Mouse (Mus musculus) MEL (cell line): Measurements from ENCODE around the gene Bcr. TPM values are rescaled to one million over a fixed set of nuclear protein-coding genes. Genes with fewer than 3 reads are reported as not detected.

Source experiments
- DNase-seq: peaks from one replicate; pipeline ENCODE4 v3.0.0; 2011; ENCODE audit warnings: low read depth, low spot score
- H3K27ac ChIP-seq: 2 replicates; pipeline ENCODE4 v1.5.1; 2012; ENCODE audit warnings: low read depth, mild to moderate bottlenecking, control low read depth, low read length, moderate library complexity; ENCODE audit not compliant: control insufficient read depth
- H3K27me3 ChIP-seq, 2 experiments: fragments of 150-350 bp in 1 of 2; sonication (generic) in 1 of 2; 2 replicates each; pipeline ENCODE4 v1.6.1; 2012; ENCODE audit warnings: low read length in 2 of 2, mild to moderate bottlenecking in 2 of 2, improper control_type of control experiment in 1 of 2, moderate library complexity in 1 of 2; ENCODE audit not compliant: insufficient read depth in 2 of 2, control insufficient read depth in 1 of 2
- H3K36me3 ChIP-seq, 2 experiments: 2 replicates each; pipeline ENCODE4 v1.6.1; 2012 to 2014; ENCODE audit warnings: low read length in 2 of 2, improper control_type of control experiment in 1 of 2, inconsistent platforms in 1 of 2, mild to moderate bottlenecking in 1 of 2; ENCODE audit not compliant: insufficient read depth in 2 of 2, control insufficient read depth in 1 of 2
- H3K4me1 ChIP-seq, 2 experiments: fragments of 150-350 bp in 1 of 2; sonication (generic) in 1 of 2; 2 replicates each; pipeline ENCODE4 v1.6.1; 2012; ENCODE audit warnings: low read length in 2 of 2, improper control_type of control experiment in 1 of 2, mild to moderate bottlenecking in 1 of 2; ENCODE audit not compliant: insufficient read depth in 2 of 2, control insufficient read depth in 1 of 2
- H3K4me3 ChIP-seq, 2 experiments: fragments of 150-350 bp in 1 of 2; sonication (generic) in 1 of 2; 2 replicates each; pipeline ENCODE4 v1.5.1; 2012; ENCODE audit warnings: low read depth in 2 of 2, low read length in 2 of 2, mild to moderate bottlenecking in 2 of 2, moderate library complexity in 2 of 2, control low read depth in 1 of 2, improper control_type of control experiment in 1 of 2; ENCODE audit not compliant: control insufficient read depth in 1 of 2, insufficient read depth in 1 of 2
- H3K79me2 ChIP-seq: 2 replicates; pipeline ENCODE4 v1.6.1; 2012; ENCODE audit warnings: mild to moderate bottlenecking, low read length, moderate library complexity; ENCODE audit not compliant: control insufficient read depth, poor library complexity, insufficient read depth
- H3K9ac ChIP-seq: 2 replicates; pipeline ENCODE4 v1.6.1; 2012; ENCODE audit warnings: low read depth, mild to moderate bottlenecking, control low read depth, low read length, moderate library complexity; ENCODE audit not compliant: control insufficient read depth, poor library complexity, severe bottlenecking
- H3K9me3 ChIP-seq: fragments of 150-350 bp; sonication (generic); replicated peaks from 2 replicates; pipeline ENCODE4 v1.6.1; 2012; ENCODE audit warnings: mild to moderate bottlenecking, low read length, improper control_type of control experiment, moderate library complexity; ENCODE audit not compliant: insufficient read depth
- BHLHE40 ChIP-seq: IDR thresholded peaks from 2 replicates; pipeline ENCODE4 v1.6.1; 2012; ENCODE audit warnings: low read depth, mild to moderate bottlenecking, inconsistent platforms, low read length, improper control_type of control experiment, borderline replicate concordance
- CHD2 ChIP-seq: IDR thresholded peaks from 2 replicates; pipeline ENCODE4 v1.6.1; 2011; ENCODE audit warnings: low read length, improper control_type of control experiment
- E2F4 ChIP-seq: IDR thresholded peaks from 2 replicates; pipeline ENCODE4 v1.6.1; 2011; ENCODE audit warnings: low read depth, low read length, improper control_type of control experiment, borderline replicate concordance
- ELF1 ChIP-seq: IDR thresholded peaks from 2 replicates; pipeline ENCODE4 v1.6.1; 2014; ENCODE audit warnings: low read depth, mild to moderate bottlenecking, inconsistent platforms, low read length, improper control_type of control experiment, moderate library complexity
- EP300 ChIP-seq, 2 experiments: IDR thresholded peaks; 2 replicates each; pipeline ENCODE4 v1.6.1; 2011; ENCODE audit warnings: improper control_type of control experiment in 2 of 2, low read length in 2 of 2, low read depth in 1 of 2, mild to moderate bottlenecking in 1 of 2
- ETS1 ChIP-seq: IDR thresholded peaks from 2 replicates; pipeline ENCODE4 v1.6.1; 2012; ENCODE audit warnings: low read depth, mild to moderate bottlenecking, inconsistent platforms, low read length, improper control_type of control experiment, moderate library complexity
- HCFC1 ChIP-seq: IDR thresholded peaks from 2 replicates; pipeline ENCODE4 v1.6.1; 2012; ENCODE audit warnings: low read depth, mild to moderate bottlenecking, inconsistent platforms, low read length, improper control_type of control experiment, moderate library complexity
- MAFK ChIP-seq: IDR thresholded peaks from 2 replicates; pipeline ENCODE4 v1.6.1; 2011; ENCODE audit warnings: low read depth, mild to moderate bottlenecking, low read length, improper control_type of control experiment, borderline replicate concordance
- MAX ChIP-seq: IDR thresholded peaks from 2 replicates; pipeline ENCODE4 v1.6.1; 2011; ENCODE audit warnings: low read length, improper control_type of control experiment
- MXI1 ChIP-seq: IDR thresholded peaks from 2 replicates; pipeline ENCODE4 v1.6.1; 2011; ENCODE audit warnings: mild to moderate bottlenecking, low read depth, low read length, improper control_type of control experiment
- MYC ChIP-seq: IDR thresholded peaks from 2 replicates; pipeline ENCODE4 v1.6.1; 2011; ENCODE audit warnings: low read depth, mild to moderate bottlenecking, low read length, improper control_type of control experiment, moderate library complexity
- NELFE ChIP-seq: IDR thresholded peaks from 2 replicates; pipeline ENCODE4 v1.6.1; 2011; ENCODE audit warnings: low read depth, low read length, improper control_type of control experiment
- POLR2A ChIP-seq, 2 experiments: IDR thresholded peaks; 2 replicates each; pipeline ENCODE4 v1.6.1; 2011 to 2012; ENCODE audit warnings: low read length in 2 of 2, mild to moderate bottlenecking in 2 of 2, control low read depth in 1 of 2, improper control_type of control experiment in 1 of 2, low read depth in 1 of 2, moderate library complexity in 1 of 2; ENCODE audit not compliant: control insufficient read depth in 1 of 2, insufficient read depth in 1 of 2, poor library complexity in 1 of 2
- POLR2AphosphoS2 ChIP-seq: IDR thresholded peaks from 2 replicates; pipeline ENCODE4 v1.6.1; 2011; ENCODE audit warnings: low read length, improper control_type of control experiment
- POLR2AphosphoS5 ChIP-seq: IDR thresholded peaks from 2 replicates; pipeline ENCODE4 v1.6.1; 2012; ENCODE audit warnings: low read depth, borderline replicate concordance, mild to moderate bottlenecking, inconsistent platforms, low read length, moderate library complexity, mixed read lengths
- RAD21 ChIP-seq: IDR thresholded peaks from 2 replicates; pipeline ENCODE4 v1.6.1; 2011; ENCODE audit warnings: mild to moderate bottlenecking, low read depth, low read length, improper control_type of control experiment
- RCOR1 ChIP-seq: IDR thresholded peaks from 2 replicates; pipeline ENCODE4 v1.6.1; 2012; ENCODE audit warnings: low read depth, mild to moderate bottlenecking, inconsistent platforms, low read length, improper control_type of control experiment
- SIN3A ChIP-seq: IDR thresholded peaks from 2 replicates; pipeline ENCODE4 v1.6.1; 2012; ENCODE audit warnings: low read length, improper control_type of control experiment, inconsistent platforms
- SMC3 ChIP-seq: IDR thresholded peaks from 2 replicates; pipeline ENCODE4 v1.6.1; 2011; ENCODE audit warnings: low read depth, low read length, improper control_type of control experiment
- TAL1 ChIP-seq: IDR thresholded peaks from 2 replicates; pipeline ENCODE4 v1.6.1; 2012; ENCODE audit warnings: mild to moderate bottlenecking, inconsistent platforms, low read length, moderate library complexity, mixed read lengths
- TCF12 ChIP-seq: IDR thresholded peaks from 2 replicates; pipeline ENCODE4 v1.6.1; 2014; ENCODE audit warnings: low read depth, mild to moderate bottlenecking, inconsistent platforms, low read length, improper control_type of control experiment, moderate library complexity
- ZMIZ1 ChIP-seq: IDR thresholded peaks from 2 replicates; pipeline ENCODE4 v1.6.1; 2012; ENCODE audit warnings: low read depth, mild to moderate bottlenecking, inconsistent platforms, low read length, improper control_type of control experiment, moderate library complexity
- ZNF384 ChIP-seq: IDR thresholded peaks from 2 replicates; pipeline ENCODE4 v1.6.1; 2012; ENCODE audit warnings: low read depth, mild to moderate bottlenecking, inconsistent platforms, low read length, improper control_type of control experiment
- polyA plus RNA-seq, 2 experiments: library from polyadenylated mRNA; stranded (reverse) in 1 of 2; unstranded in 1 of 2; fragments of >175 nt in 1 of 2; fragments of >200 nt in 1 of 2; gene quantifications; 2 replicates each; pipeline versions ENCODE4 v1.2.1 to v1.2.4; 2012; ENCODE audit warnings: low replicate concordance in 2 of 2, low read depth in 1 of 2; ENCODE audit not compliant: insufficient read length in 2 of 2, insufficient read depth in 1 of 2, missing spikeins in 1 of 2
- total RNA-seq: library from RNA; depleted of rRNA; stranded (reverse); fragments of 300-350 nt; gene quantifications from 2 replicates; pipeline ENCODE4 v1.2.3, GENCODE M21; 2012

The Bcr gene
- total and polyA plus RNA-seq, 3 experiments, result not detected

DNA sequence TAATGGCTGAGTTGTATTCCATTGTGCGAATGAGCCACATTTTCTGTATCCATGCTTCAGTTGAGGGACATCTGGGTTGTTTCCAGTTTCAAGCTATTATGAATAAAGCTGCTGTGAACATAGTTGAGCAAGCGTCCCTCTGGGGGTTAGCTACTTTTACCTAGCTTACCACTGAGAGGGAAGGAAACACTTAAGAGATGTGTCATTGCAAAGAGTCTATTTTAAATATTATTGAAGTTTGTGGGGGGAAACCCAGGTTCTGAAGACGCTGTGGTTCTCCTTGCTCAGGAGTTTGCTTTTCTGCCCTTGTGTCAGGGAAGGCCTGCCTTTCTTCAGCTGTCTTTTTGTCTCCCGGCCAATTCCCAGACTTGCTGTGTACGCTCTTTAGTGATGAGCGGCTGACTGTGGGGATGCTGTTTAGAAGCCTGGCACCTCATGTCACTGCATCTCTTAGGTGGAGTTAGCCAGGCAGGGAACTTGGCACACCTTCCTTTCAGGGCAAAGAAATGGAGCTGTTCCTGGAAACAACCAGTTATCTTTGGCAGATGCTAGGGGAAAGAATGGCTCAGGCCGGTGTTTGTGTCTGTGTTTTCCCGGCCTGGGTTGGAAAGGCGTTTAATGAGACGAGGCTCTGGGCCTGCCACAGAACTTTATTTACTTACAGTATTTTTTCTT is 31.2 kb downstream of the Bcr start:
- H3K27me3 ChIP-seq, result no peaks in the 10 kb centered on the region
- DNase-seq, result no peak
- H3K36me3 ChIP-seq, result no peaks in the 10 kb centered on the region
- H3K27ac ChIP-seq, result no peak overlapping the region
- H3K9ac ChIP-seq, result no peak overlapping the region
- no peaks in the 10 kb centered on the region for H3K79me2 ChIP-seq
- TF ChIP-seq RAD21 (no peak), MXI1 (no peak), MYC (no peak), POLR2AphosphoS5 (no peak), HCFC1 (no peak), MAX (no peak), ZNF384 (no peak), E2F4 (no peak), TAL1 (no peak), POLR2A (IDR thresholded peaks at IDR 0.05; ENCODE audit: control insufficient read depth in 1 of 2, insufficient read depth in 1 of 2, low read depth in 1 of 2, low read length in 2 of 2, poor library complexity in 1 of 2) (no peak), RCOR1 (no peak), ETS1 (no peak), POLR2AphosphoS2 (no peak), MAFK (no peak), SIN3A (no peak)
- TF ChIP-seq, all 39 proteins: peak for 0
- H3K4me1 ChIP-seq, result no peaks in the 10 kb centered on the region
- no peak overlapping the region for H3K4me3 ChIP-seq
- no peaks in the 10 kb centered on the region for H3K9me3 ChIP-seq

DNA sequence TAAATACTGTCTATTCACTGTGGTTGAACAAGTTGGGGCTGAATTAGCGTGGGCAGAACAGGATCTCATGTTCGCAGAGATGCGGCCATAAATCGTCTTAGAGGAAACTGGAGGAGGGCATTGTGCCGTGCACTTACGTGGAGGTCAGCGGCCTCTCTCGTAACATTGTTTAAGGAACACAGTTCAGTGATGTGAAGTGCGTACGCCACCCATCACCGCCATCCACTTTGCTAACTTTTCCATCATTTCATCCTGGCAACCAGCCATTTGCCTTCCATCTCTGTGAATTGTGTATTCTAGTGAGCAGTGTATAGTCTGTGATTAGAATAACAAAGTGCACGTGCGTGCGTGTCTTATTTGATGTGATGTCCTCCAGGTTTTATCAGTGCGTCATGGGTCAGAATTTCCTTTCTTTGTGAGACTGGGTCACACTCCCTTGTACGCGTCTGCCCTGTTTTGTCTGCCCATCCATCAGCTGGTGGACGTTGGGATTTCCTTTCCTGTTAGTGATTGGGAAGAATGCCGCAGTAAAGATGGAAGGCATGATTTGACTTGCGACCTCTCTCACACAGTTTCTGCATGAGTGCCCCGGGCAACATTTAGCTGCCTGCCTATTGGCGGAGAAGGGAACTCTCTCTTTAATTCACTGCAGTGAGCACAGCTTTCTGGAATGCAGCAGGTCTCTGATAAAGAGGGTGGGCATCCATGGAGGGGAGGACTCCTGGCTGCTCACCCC is 33.0 kb downstream of the Bcr start:
- Histone ChIP-seq H3K27me3 (no peaks in the 10 kb centered on the region), H3K9me3 (no peaks in the 10 kb centered on the region), H3K36me3 (no peaks in the 10 kb centered on the region), H3K4me3 (no peak overlapping the region), H3K4me1 (no peaks in the 10 kb centered on the region), H3K9ac (no peak overlapping the region), H3K27ac (no peak overlapping the region), H3K79me2 (no peaks in the 10 kb centered on the region)
- TF ChIP-seq TAL1, result no peak
- no peak for TF ChIP-seq ZMIZ1
- TF ChIP-seq MAFK, result no peak
- TF ChIP-seq BHLHE40, result no peak
- TF ChIP-seq CHD2, result no peak
- TF ChIP-seq SMC3, result no peak
- TF ChIP-seq RAD21, result no peak
- no peak for TF ChIP-seq SIN3A
- TF ChIP-seq EP300 (IDR thresholded peaks at IDR 0.05; ENCODE audit: low read depth in 1 of 2, low read length in 2 of 2), result no peak
- no peak for TF ChIP-seq MAX
- TF ChIP-seq ETS1, result no peak
- no peak for TF ChIP-seq ELF1
- no peak for TF ChIP-seq TCF12
- TF ChIP-seq NELFE, result no peak
- DNase-seq, result no peak
